Mouse (Mus musculus): Measurements from ENCODE around the gene Vim.

Gene Vim

DNA sequence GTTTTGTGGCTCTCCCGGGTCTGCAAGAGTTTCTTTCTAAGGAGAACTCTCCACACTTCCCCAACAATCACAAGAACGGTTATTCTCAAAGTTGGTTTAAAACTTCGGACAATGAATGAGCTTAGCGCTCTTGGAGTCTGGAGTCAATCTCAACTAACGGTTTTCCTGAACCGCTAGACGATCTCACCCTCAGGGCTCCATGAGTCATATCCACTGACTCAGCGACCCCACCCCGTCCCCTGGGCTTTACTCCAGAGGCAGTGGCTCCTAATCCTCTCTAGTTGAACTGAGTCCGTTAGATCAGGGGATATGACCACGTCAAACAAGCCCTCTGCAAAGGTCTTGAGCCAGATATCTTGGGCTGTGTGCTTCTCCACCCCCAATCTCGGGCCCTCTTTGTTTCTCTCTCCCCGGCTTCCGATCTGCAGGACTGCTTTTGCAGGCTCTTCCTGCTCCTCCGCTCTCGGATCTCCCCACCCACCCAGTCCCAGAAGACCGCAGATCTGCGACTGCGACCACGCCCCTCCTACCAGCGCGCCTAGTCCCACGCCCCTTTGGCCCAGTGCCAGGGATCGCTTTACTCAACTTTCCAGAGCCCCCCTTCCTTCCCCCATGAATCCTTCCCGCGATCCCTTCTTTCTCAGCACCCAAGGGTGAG, at the start of gene Vim:
Gene Vim, plus strand, starts transcription at position 520 of the 658 bp plus-strand sequence.
- peak; percentile 76 for DNase-seq (ENCODE audit: low read depth, low spot score)

DNA sequence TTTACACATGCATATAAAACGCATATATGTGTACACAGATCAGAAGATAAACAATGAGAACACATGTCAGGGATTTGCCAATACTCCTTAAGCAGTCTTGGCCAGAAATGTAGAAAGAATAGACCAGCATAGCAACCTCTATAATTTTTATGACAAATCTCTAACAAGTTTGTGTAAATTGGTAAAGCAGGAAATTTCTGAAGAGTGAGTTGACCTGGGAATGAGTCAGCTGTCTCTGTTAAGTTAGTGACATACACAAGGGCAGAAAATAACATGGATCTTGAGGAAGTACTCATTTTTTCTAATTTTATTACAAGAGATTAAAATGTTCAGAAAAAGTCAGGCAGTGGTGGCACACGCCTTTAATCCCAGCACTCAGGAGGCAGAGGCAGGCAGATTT, 47.5 kb upstream of the Vim start:
- no peak for DNase-seq (ENCODE audit: low read depth, low spot score)

DNA sequence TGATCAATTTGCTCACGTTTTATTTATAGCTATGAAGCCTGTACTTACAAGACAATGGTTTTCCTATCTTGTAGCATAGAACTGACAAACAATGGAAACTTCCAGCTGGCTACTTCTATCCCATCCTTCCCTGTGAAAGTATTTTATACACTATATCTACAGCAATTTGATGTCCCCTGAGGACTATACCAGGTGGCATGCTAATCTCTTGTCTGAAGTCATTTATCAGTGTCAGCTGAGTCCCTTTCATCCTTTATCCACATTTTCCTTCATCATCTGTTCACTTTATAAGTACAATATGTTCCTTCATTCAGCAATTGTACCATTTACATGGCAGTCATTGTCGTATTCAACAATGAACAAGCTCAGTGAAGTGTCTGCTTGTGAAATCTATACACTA, 46.6 kb upstream of the Vim start:
- no peak for DNase-seq (ENCODE audit: low read depth, low spot score)

DNA sequence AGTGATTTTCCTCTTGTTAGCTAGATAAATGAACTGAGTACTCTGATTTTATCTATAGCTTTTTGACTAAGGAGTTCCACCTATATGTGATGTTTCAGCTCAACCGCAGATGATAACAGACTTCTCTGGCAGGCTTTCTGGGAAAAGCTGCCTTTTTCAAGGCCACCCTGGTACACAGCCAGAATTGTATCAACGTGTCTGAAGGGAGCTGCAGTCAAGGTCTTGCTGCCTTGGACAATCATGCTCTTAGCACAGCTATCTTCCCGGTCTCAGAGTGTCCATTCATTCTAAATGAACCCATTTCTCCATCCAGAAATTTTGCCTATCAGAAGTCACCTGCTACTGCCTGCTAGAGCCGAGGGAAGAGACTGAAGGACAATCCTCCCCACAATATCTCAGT, 46.2 kb upstream of the Vim start:
- DNase-seq (ENCODE audit: low read depth, low spot score) = no peak

DNA sequence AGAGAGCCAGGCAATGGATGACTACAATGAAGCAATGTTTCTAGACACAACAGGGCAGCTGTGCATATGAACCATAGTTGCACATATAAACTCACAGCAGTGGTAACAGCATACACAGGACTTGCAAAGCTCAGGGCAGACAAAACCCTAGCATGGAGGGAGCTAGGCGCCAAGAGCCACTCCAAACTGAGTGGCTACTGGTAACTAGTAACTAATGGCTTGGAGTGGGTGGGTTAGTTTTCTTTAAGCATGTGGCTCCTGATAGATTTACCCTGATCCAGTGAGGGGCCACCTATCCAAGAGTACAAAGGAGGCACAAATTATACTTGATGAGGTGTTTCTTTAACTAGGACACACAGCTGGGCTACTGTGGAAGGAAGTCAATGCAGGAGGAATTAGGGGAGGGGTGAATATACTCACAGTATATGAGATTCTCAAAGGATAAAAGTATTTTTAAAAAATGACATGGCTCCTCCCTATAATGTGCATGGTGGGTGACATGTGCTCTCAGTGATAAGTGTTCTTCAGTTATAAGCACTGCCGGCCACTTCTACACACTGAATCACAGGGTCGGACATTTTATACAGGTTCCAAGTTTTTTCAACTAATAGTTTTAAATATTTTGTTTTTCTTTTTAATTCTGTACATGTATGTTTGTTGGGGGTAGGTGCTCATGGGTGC, 44.3 kb upstream of the Vim start:
- DNase-seq (ENCODE audit: low read depth, low spot score) = no peak

DNA sequence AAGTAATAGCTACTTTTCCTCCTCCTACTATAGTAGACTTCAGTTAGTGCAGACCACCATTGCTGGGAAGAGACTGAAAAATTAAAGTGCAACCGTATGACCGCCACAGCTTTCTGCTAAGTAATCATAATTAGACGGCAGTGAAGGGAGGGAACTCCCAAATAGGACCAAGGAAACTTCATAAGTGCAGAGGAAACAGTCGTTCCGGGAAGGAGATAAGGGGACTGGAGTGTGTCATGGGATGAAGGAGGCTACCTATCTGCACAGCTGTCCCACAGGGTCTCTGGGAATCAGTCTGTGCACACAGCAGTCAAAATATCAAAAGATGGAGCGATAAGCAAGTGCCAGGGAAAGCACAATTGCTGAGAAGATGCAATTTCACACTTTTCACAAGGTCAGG, 43.1 kb upstream of the Vim start:
- DNase-seq (ENCODE audit: low read depth, low spot score) = no peak

DNA sequence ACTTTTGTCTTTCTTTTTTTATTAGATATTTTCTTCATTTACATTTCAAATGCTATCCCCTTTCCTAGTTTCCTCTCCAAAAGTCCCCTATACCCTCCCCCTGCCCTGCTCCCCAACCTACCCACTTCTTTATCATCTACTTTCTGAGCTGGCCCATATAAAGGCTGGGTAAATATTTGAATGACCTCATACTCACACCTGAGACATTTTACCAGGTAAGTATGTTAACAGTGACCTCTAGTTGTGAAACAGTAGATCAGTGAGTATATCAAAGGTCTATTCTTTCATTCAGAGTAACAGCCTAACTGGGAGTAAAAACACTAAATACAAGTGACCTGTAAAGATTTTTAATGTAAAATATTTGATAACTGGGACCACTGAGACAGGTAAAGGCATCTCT, 37.0 kb upstream of the Vim start:
- no peak for DNase-seq (ENCODE audit: low read depth, low spot score)

DNA sequence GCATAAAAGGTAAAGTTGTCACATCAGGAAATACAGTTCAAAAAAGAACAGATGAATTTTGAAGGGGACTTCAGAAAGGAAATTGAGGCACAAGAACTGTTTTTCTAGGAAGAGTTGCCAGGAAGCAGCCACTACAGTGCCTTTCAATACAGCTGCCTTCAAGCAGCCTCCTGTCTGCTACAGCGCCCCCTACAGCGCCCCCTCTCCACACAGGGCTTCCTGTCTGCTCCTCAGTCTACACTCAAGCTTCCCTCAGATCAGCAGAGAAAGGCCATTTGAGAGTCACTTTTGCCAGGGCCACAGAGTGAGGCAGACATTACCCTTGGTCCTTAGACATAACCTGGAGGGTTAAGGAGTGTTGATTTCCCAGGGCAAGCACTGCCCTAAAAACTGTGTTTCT, 36.0 kb upstream of the Vim start:
- no peak for DNase-seq (ENCODE audit: low read depth, low spot score)

DNA sequence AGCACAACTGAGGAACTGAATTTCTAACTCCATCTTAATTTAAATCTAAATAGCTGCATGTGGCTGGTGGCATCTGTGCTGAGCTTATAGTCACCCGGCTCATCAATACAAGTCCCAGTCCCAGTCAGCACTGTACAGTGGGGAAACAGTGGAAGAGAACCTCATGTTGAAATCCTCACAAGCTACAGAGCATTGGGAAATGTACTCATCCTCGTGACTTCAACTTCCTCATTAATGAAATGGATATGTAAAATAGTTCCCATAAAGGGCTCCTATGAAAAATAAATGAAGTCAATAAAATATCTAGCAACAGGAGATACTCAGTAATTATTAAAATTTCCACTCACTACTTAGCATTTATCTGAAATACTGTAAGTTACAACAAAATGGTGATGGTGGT, 35.5 kb upstream of the Vim start:
- DNase-seq (ENCODE audit: low read depth, low spot score) = no peak

DNA sequence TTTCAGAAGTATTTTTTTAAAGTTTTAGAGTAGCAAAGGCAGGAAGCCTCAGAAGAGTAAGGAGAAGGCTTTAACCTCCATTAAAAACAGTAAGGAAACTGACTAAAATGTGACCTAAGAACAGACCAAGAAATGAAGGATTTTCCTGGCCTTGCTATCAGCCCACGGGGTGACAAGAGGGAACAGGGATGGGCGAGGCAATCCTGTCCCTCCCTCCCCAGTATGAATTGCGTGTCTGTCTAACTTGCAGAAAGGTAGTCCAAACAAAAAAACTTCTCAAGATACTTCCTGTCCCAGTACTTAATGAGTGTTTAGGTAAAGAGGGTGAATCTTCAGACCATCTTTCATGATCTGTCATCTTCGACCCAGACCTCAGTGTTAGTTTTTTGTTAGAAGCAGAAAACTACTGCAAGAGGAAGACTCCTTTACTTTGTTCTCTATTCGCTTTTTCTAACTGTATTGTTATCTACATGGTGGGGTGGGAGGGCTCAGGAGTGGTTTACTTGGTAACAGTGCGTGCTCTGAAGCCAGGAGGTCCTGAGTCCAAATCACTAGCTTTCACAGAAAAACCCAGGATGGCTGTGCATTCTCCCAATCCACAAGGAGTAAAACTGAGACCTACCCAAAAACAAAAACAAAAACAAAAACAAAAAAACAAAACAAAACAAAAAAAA, 34.9 kb upstream of the Vim start:
- DNase-seq (ENCODE audit: low read depth, low spot score) = no peak

DNA sequence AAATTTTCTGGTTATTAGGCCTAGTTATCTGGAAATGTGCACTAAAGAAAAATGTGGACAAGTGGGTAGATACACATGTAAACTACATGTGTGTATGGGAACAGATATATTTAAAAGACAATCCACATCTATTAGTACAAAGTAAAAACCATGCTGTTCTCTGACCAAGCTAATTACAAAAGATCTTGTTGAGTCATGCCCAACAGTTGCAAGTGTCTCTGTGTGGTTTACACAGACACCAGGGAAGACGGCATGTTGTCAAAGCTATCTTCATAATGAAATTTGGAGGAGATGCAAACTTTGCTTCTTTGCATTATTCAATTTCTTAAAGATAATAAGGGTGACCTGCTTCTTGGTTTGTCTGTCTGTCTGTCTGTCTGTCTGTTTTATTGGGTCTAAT, 33.9 kb upstream of the Vim start:
- DNase-seq (ENCODE audit: low read depth, low spot score) = no peak

DNA sequence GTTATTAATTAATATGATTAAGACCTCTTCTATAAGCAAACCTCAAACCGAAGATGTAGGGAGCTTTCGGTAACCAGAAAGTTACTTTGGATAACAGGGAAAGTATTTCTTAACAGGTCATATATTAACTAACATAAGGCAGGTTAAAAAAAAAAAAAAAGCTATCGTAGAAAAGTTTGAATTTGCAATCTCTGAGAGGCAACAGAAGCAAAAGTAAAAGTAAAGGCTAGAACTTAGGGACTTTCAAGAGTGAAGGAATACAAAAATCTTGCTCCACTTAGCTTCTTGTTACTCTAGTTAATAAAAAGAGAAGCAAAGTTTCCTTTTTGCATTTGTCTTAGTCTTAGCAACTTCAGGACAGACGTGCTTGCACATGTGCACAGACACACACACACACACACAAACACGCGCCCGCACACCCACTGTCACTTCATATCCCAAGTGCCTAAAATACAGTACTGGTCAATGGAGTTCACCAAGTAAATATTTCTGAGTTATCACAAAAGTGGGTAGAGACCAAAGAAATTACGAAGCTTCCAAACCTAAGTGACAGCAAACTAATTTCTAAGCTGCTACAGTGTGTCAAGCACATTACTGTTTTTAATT, 30.1 kb upstream of the Vim start:
- DNase-seq (ENCODE audit: low read depth, low spot score) = no peak

DNA sequence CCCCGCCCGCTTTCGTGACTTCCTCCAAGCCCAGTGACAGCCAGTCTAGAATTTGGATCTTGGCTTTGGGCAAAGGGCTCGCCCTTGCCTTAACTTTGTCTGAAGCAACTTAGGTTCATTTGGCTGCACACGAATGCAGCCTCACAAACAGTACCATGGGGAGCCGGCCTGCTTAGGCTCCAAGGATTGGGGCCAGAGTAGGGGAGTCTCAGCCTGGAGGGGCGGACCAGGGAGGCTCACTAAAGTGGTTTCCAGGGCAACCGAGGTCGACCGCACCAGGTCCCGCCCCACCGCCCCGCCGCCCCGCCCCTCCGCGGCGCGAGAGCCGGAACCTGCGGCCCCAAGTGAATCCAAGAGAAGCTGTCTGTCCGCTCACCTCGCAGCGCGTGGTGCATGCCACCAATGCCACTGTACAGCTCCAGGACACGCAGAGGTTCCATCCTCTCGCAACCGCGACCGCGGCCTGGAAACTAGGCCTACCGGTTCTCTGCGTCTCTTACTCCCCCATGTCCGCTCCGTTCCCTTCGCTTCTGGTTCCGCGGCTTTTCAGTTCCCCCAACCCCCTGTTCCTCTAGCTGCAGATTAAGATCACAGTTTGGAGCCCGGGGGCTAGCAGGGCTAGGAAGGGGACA, 29.4 kb upstream of the Vim start, which contains the start of gene Trdmt1:
Gene Trdmt1, minus strand, starts transcription at position 476 of the 632 bp plus-strand sequence.
- DNase-seq (ENCODE audit: low read depth, low spot score) = peak; percentile 69

DNA sequence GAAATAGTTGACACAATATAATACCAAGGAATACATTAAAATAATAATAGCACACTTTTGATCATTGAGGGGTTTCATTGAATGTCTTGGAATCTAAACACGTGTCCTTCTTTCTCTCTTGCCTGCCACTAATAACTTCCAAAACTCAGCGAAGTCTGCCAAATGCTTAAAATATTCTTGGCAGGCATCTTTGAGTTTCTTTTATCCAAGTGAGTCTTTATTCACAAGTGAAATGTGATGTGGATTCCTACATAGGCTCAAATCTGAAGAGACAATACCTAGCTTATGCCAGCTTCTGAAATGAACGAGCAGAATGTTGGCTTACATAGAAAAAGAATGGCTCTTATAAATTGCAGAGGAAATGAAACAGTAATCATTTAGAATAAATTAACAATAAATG, 25.0 kb upstream of the Vim start:
- no peak for DNase-seq (ENCODE audit: low read depth, low spot score)

DNA sequence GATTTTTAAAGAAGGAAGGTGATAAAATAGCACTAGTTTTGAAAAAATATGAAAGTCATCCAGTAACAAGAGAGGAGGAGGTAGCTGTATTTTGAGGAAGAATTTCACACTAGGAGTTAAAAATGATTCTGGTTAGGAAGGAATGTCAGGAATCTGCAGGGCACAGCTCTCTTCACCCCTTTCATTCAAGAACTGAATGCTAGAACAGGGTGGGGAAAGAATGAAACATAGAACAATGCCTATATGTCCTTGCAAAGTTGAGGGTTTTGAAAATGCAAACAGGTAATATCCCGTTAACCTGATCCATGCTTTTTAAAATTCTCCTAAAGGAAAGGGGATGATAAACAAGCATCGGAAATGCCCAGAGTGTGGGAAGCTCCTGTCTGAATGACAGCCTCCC, 19.8 kb upstream of the Vim start:
- no peak for DNase-seq (ENCODE audit: low read depth, low spot score)

DNA sequence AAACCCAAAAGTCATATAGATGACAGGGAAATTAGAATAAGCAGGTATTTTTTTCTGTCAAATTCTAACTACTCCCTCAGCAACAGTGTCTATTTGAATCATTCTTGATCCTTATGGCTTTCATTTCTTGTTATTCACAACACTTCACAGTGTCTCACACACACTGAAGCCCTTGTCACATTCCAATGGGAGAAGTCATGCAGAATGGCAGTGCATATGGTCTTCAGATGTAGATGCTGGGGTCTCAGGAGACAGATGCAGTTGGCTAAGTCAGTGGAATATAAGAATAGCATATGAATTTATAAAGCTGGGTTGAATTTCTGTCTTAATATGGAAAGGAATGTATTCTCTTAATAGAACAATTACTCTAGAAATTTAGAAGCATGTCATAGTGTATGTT, 17.5 kb upstream of the Vim start:
- DNase-seq (ENCODE audit: low read depth, low spot score) = no peak

DNA sequence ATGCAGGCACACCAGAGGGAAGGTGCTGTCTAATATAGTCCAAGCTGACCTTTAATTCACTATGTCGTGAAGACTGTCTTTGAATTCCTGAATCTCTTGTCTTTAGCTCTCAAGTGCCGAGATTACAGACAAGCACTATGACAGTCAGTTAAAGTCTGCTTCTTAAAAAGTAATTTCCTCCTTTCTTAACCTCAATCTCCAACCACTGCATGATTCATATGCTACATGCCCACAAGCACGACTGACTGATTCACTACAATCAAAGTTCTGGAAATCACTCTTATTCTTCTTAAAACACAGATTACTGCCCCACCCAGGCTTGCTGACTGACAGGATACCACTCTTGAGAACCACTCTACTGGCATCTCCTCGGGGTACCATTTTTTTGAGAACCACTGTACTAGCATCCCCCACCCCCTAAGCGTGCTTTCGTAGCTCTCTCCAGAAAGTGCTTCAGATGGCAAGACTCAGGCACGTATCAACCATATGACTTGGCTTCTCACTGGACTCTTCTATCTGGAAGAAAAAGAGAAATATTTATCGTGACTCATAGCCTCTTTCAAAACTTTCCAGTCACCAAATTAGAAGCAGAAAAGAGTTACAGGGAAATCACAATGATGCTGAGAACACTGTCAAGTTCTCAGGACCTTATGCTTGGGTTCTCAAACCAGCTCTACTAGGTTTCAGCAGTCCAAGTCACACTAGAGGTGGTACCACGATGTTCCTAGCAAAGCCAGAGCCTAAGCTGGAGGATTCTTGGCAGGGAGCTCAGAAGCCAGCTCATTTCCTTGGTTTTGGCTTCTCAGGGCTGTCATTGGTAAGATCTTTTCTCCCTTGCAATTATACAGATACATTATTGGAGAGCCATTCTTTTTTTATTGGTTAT, 16.3 kb upstream of the Vim start:
- no peak for DNase-seq (ENCODE audit: low read depth, low spot score)

DNA sequence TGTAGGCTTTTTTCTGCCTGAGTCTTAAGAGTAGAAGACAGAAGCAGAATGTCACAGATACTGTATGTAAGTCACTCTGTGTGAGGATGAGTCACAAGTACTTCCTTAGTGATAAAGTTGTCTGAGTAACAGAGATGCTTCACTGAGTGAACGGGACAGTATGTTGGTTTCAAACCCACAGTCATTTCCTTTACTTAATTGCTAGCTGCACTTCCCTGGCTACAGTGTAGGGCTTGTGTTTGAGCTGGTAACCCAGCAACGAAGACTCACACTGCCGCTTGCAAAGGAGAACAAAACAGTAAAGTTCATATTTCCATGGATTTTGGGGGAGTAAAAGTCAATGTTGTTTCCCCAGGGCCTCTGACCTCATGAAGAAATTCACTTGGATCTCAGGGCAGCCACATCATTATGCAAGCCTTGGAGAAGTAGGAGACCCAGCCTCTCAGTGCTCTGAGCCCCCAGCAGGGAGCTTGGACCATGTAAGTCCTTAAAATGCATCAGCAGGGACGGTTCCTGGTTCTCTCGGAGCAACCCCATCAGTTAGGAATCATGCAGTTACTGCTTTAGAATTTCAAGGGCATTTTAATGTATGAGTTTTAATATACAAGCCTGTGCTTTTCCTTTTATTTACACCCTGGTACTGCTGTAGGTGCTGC, 15.0 kb upstream of the Vim start:
- no peak for DNase-seq (ENCODE audit: low read depth, low spot score)

DNA sequence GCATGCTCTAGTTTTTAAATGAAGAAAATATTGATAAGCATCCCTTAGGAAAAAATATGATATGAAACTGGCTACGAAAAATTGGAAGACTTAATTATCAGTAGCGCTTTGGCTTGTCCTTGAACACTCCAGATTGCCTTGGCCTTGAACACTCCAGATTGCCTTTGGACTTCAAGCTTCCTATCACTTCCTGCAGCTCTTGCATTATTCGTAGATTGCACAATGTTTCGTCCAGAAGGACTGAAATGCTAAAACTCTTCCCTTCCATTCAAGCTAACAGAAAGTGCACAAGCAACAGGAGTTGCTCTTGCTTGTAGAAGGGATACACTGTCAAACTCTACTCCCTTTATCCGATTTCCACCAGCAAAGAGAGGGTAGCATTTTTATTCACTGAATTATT, 14.4 kb upstream of the Vim start:
- DNase-seq (ENCODE audit: low read depth, low spot score) = no peak

DNA sequence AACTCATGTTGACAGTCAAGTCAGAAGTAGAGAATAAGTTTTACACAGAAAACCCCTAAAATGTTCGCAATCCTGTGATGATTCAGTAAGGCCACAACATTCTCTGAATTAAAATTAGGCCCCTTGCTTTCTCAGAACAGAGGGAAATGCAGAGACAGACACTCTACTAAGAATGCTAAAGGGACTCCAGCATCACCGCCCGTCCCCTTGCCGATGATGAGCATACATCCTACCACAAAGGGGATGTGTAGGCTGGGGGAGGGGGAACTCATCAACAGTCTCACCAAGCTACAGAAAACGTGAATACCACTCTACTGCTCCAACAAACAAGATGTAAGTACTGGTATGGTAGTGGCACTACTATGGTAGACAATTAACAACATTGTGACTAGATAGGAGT, 14.0 kb upstream of the Vim start:
- no peak for DNase-seq (ENCODE audit: low read depth, low spot score)

DNA sequence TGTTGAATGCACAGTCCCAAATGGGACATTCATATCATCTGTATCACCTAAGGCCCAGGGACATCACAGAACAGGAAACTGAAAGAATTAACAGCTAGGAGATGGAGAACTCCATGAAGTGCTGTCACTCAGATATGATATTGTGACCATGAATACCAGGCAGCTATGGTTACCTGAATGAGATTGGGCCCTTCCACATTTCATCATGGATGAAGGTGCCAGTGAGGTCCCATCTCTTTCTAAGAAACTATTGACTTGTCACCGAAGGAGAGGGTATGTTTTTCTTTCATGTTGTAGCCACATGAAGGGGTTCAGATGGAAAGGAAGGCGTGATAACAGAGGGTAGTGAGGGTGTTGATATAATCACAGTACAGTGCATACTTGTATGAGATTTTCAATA, 13.3 kb upstream of the Vim start:
- DNase-seq (ENCODE audit: low read depth, low spot score) = no peak

All from brain, embryonic 18.5 days (tissue).